In genomic region chr12:32653096-32653495, GRCm38 (mm10) we compare ENCODE assay signal across 11 mouse cellular contexts.
DNase-seq lines count a peak whose midpoint lies in the region; ATAC-seq and TF ChIP-seq lines count a peak whose summit lies in the region.
"Had no signal": no experiment of that assay in that cellular context is flagged by ENCODE, and none has a peak within 500 bp of the region (broad histone marks: within the 10 kb centered on the region; RNA-seq: fewer than 3 reads in every experiment).

No protein-coding gene starts in this region.

- no peaks in the 10 kb centered on the region for H3K36me3 ChIP-seq in liver, adult 2 months (ENCODE audit: control insufficient read depth, insufficient read depth, low read length)
- no peaks in the 10 kb centered on the region for H3K36me3 ChIP-seq in splenic B cell, adult 2 months (ENCODE audit: control insufficient read depth, insufficient read depth, low read length, poor library complexity, severe bottlenecking)
- H3K36me3 ChIP-seq in midbrain, embryonic 16.5 days (ENCODE audit: control insufficient read depth, insufficient read depth, low read length), result no peaks in the 10 kb centered on the region
- H3K36me3 ChIP-seq: heart, embryonic 13.5 days; hindbrain, embryonic 12.5 days; lung, embryonic 15.5 days had no signal

- TF ChIP-seq CTCF in liver, adult 2 months (IDR thresholded peaks at IDR 0.05; ENCODE audit: low read depth, low read length), result peak; percentile 21; the same call in 1 of the 2 replicates

- H3K4me2 ChIP-seq in midbrain, embryonic 16.5 days (ENCODE audit: low read length), result no peak overlapping the region
- H3K4me2 ChIP-seq: heart, embryonic 13.5 days; hindbrain, embryonic 12.5 days; lung, embryonic 15.5 days had no signal

- peak; percentile 19 for DNase-seq in liver, adult 2 months (ENCODE audit: extremely low read depth, low read depth, low spot score)
- DNase-seq in liver (no peak), MEL-GATA-1-ER (ENCODE audit: extremely low read depth, low read depth) (peak; percentile 17)
- peak; percentile 18 for DNase-seq in CD4-positive helper T cell, adult 2 months (ENCODE audit: low read depth, low spot score)
- peak; percentile 36 for DNase-seq in splenic B cell, adult 2 months (ENCODE audit: low read depth, low spot score)
- DNase-seq in adrenal gland, postnatal 36 days, result no peak
- DNase-seq: kidney, postnatal 25 days had no signal

- no peak overlapping the region for H3K4me3 ChIP-seq in liver, adult 2 months (ENCODE audit: insufficient read depth, low read depth, low read length)
- H3K4me3 ChIP-seq in midbrain, embryonic 16.5 days (ENCODE audit: low read depth, low read length), result no peak overlapping the region
- H3K4me3 ChIP-seq: heart, embryonic 13.5 days; hindbrain, embryonic 12.5 days; lung, embryonic 15.5 days had no signal

- no peaks in the 10 kb centered on the region for H3K79me2 ChIP-seq in liver, adult 2 months (ENCODE audit: control insufficient read depth, insufficient read depth, low read length)

- no peaks in the 10 kb centered on the region for H3K4me1 ChIP-seq in liver, adult 2 months (ENCODE audit: control insufficient read depth, insufficient read depth, low read length)
- no peaks in the 10 kb centered on the region for H3K4me1 ChIP-seq in midbrain, embryonic 16.5 days (ENCODE audit: control insufficient read depth, insufficient read depth, low read length)
- H3K4me1 ChIP-seq: heart, embryonic 13.5 days; hindbrain, embryonic 12.5 days; lung, embryonic 15.5 days had no signal

- no peak overlapping the region for H3K27ac ChIP-seq in liver, adult 2 months (replicated peaks; ENCODE audit: insufficient read depth, low read depth, low read length)
- H3K27ac ChIP-seq in midbrain, embryonic 16.5 days (ENCODE audit: low read length), result no peak overlapping the region
- H3K27ac ChIP-seq: heart, embryonic 13.5 days; hindbrain, embryonic 12.5 days; lung, embryonic 15.5 days had no signal

- H3K9ac ChIP-seq in liver, adult 2 months (ENCODE audit: low read depth, low read length), result no peak overlapping the region
- no peak overlapping the region for H3K9ac ChIP-seq in midbrain, embryonic 16.5 days (ENCODE audit: low read depth, low read length)
- H3K9ac ChIP-seq: heart, embryonic 13.5 days; hindbrain, embryonic 12.5 days; lung, embryonic 15.5 days had no signal

- H3K27me3 ChIP-seq in liver, adult 2 months (ENCODE audit: control insufficient read depth, insufficient read depth, low read length), result no peaks in the 10 kb centered on the region
- H3K27me3 ChIP-seq in splenic B cell, adult 2 months (ENCODE audit: control insufficient read depth, insufficient read depth, low read length, poor library complexity, severe bottlenecking), result no peaks in the 10 kb centered on the region
- no peaks in the 10 kb centered on the region for H3K27me3 ChIP-seq in midbrain, embryonic 16.5 days (ENCODE audit: control insufficient read depth, insufficient read depth, low read depth, low read length)
- H3K27me3 ChIP-seq: heart, embryonic 13.5 days; hindbrain, embryonic 12.5 days; lung, embryonic 15.5 days had no signal

- H3K9me3 ChIP-seq in midbrain, embryonic 16.5 days (replicated peaks; ENCODE audit: control insufficient read depth, low read length, poor library complexity, severe bottlenecking), result no peaks in the 10 kb centered on the region; the same call in 1 of the 2 replicates
- H3K9me3 ChIP-seq: heart, embryonic 13.5 days; hindbrain, embryonic 12.5 days; lung, embryonic 15.5 days had no signal

- no peak for TF ChIP-seq POLR2A in liver, adult 2 months (IDR thresholded peaks at IDR 0.05; ENCODE audit: extremely low read depth, insufficient read depth, low read length)

- ATAC-seq in midbrain, embryonic 16.5 days, result no peak

- 94% methylated on average over 1 of the region's 1 CpGs for WGBS in liver, adult 2 months
- 97% methylated on average over 1 of the region's 1 CpGs for WGBS in midbrain, embryonic 16.5 days

Comparison
In these comparisons a context has a peak if more than half of its experiments do, and no peak if none do; other contexts are left out.
1. DNase-seq: peak in liver, adult 2 months (single experiment), CD4-positive helper T cell, adult 2 months (single experiment), MEL-GATA-1-ER (single experiment) and splenic B cell, adult 2 months (single experiment); none in liver (single experiment) and adrenal gland, postnatal 36 days (0 of 2).